Mouse (Mus musculus) lung, embryonic 14.5 days (tissue): ENCODE data around the gene Fam193a. TPM values are rescaled to one million over a fixed set of nuclear protein-coding genes. Genes with fewer than 3 reads are reported as not detected.

Experiments
- ATAC-seq: fragments of 200-750 bp; cut with Nextera tagmentation; 2 replicates; pipeline ENCODE4 v1.8.0; 2017; ENCODE audit warnings: mild to moderate bottlenecking, moderate TSS enrichment, moderate library complexity; ENCODE audit not compliant: insufficient read depth
- DNase-seq: peaks from one replicate; pipeline ENCODE4 v3.0.0-alpha.2; 2015
- H3K27ac ChIP-seq: fragments of 300-500 bp; sonication (generic); 2 replicates; pipeline ENCODE4 v1.5.1; 2014; ENCODE audit warnings: low read depth, mild to moderate bottlenecking, moderate library complexity
- H3K27me3 ChIP-seq: fragments of 300-500 bp; sonication (generic); 2 replicates; pipeline ENCODE4 v1.6.1; 2014; ENCODE audit warnings: low read length, control low read depth; ENCODE audit not compliant: insufficient read depth
- H3K36me3 ChIP-seq: fragments of 300-500 bp; sonication (generic); 2 replicates; pipeline ENCODE4 v1.6.1; 2014; ENCODE audit warnings: control low read depth; ENCODE audit not compliant: insufficient read depth
- H3K4me1 ChIP-seq: fragments of 300-500 bp; sonication (generic); 2 replicates; pipeline ENCODE4 v1.6.1; 2014; ENCODE audit warnings: antibody characterized with exemption, control low read depth; ENCODE audit not compliant: insufficient read depth
- H3K4me2 ChIP-seq: fragments of 300-500 bp; sonication (generic); 2 replicates; pipeline ENCODE4 v1.6.1; 2014; ENCODE audit warnings: mild to moderate bottlenecking
- H3K4me3 ChIP-seq: fragments of 300-500 bp; sonication (generic); 2 replicates; pipeline ENCODE4 v1.5.1; 2014; ENCODE audit warnings: low read depth, low read length
- H3K9ac ChIP-seq: fragments of 300-500 bp; sonication (generic); 2 replicates; pipeline ENCODE4 v1.6.1; 2014
- H3K9me3 ChIP-seq: fragments of 300-500 bp; sonication (generic); 2 replicates; pipeline ENCODE4 v1.6.1; 2016; ENCODE audit warnings: low read depth, low read length, control low read depth
- CTCF ChIP-seq: IDR thresholded peaks from 2 replicates; pipeline ENCODE4 v1.5.1; 2016; ENCODE audit warnings: antibody characterized with exemption, low read depth
- WGBS: fragments of 180-500 bp; shearing (Covaris S2); extraction: QIAGEN DNeasy Blood & Tissue Kit; methylation state at CpG from one replicate; pipeline ENCODE4 v1.1.7; 2014; 5-methylcytosine and 5-hydroxymethylcytosine counted together
- polyA plus RNA-seq: library from polyadenylated mRNA; unstranded; fragments of >200 nt; fragmentation: Nextera tagmentation; extraction: Ambion mirVana; gene quantifications from 2 replicates; pipeline ENCODE4 v1.2.1, GENCODE M21; 2014

The Fam193a gene
- polyA plus RNA-seq, 1 experiment from 2014 or later: 14.9 TPM

- ATAC-seq (no peak), DNase-seq (peak; percentile 20)
- Histone ChIP-seq H3K4me1 (no peaks in the 10 kb centered on the region), H3K9me3 (no peaks in the 10 kb centered on the region), H3K9ac (no peak overlapping the region), H3K27ac (no peak overlapping the region), H3K36me3 (no peaks in the 10 kb centered on the region), H3K4me2 (no peak overlapping the region), H3K4me3 (no peak overlapping the region), H3K27me3 (no peaks in the 10 kb centered on the region)
- TF ChIP-seq CTCF: no peak
- WGBS: 49% methylated on average over 11 of the region's 11 CpGs
Observed at GRCm38 (mm10) chr5:34520458-34521209, 150.9 kb downstream of the Fam193a start.

- ATAC-seq: no peak
- Histone ChIP-seq H3K27me3 (no peaks in the 10 kb centered on the region), H3K4me2 (no peak overlapping the region), H3K9ac (no peak overlapping the region), H3K4me1 (no peaks in the 10 kb centered on the region), H3K36me3 (no peaks in the 10 kb centered on the region), H3K4me3 (no peak overlapping the region), H3K9me3 (no peaks in the 10 kb centered on the region), H3K27ac (no peak overlapping the region)
- WGBS: 74% methylated on average over 3 of the region's 3 CpGs
- no peak for DNase-seq
- TF ChIP-seq CTCF: no peak
Observed at GRCm38 (mm10) chr5:34521337-34521736, 151.6 kb downstream of the Fam193a start.

GRCm38 (mm10) chr5:34523958-34524485 lies 154.3 kb downstream of the Fam193a start:
- 54% methylated on average over 4 of the region's 4 CpGs for WGBS
- Histone ChIP-seq H3K9ac (no peak overlapping the region), H3K4me3 (no peak overlapping the region), H3K36me3 (no peaks in the 10 kb centered on the region), H3K4me2 (no peak overlapping the region), H3K27ac (no peak overlapping the region), H3K4me1 (no peaks in the 10 kb centered on the region), H3K9me3 (no peaks in the 10 kb centered on the region), H3K27me3 (no peaks in the 10 kb centered on the region)
- DNase-seq (no peak), ATAC-seq (no peak)
- TF ChIP-seq CTCF: no peak

GRCm38 (mm10) chr5:34524511-34524910 lies 154.8 kb downstream of the Fam193a start:
- Histone ChIP-seq H3K4me2 (no peak overlapping the region), H3K9me3 (no peaks in the 10 kb centered on the region), H3K27me3 (no peaks in the 10 kb centered on the region), H3K27ac (no peak overlapping the region), H3K4me1 (no peaks in the 10 kb centered on the region), H3K36me3 (no peaks in the 10 kb centered on the region), H3K4me3 (no peak overlapping the region), H3K9ac (no peak overlapping the region)
- ATAC-seq (no peak), DNase-seq (no peak)
- no peak for TF ChIP-seq CTCF

- Histone ChIP-seq H3K27ac (no peak within 1 kb of the TSS), H3K36me3 (no peaks in the 10 kb centered on the region), H3K4me3 (peak within 1 kb of the TSS; percentile 52), H3K4me2 (peak within 1 kb of the TSS; percentile 77), H3K9me3 (no peaks in the 10 kb centered on the region), H3K4me1 (no peaks in the 10 kb centered on the region), H3K27me3 (no peaks in the 10 kb centered on the region), H3K9ac (peak within 1 kb of the TSS; percentile 46)
- ATAC-seq (peak; percentile 95), DNase-seq (peak; percentile 96)
- TF ChIP-seq CTCF: peak; percentile 20; the same call in 1 of the 2 replicates
- WGBS: 2% methylated on average over 38 of the region's 38 CpGs
Observed at GRCm38 (mm10) chr5:34525663-34526476, 156.1 kb downstream of the Fam193a start, which contains the start of gene Sh3bp2. TSS of gene Sh3bp2 (plus strand) at chr5:34525838.

- H3K27ac ChIP-seq: no peak overlapping the region
- H3K4me2 ChIP-seq: peak overlapping the region; percentile 77
- no peaks in the 10 kb centered on the region for H3K36me3 ChIP-seq
- no peak overlapping the region for H3K9ac ChIP-seq
- DNase-seq: no peak
- ATAC-seq: no peak
- H3K4me1 ChIP-seq: no peaks in the 10 kb centered on the region
- H3K9me3 ChIP-seq: no peaks in the 10 kb centered on the region
- no peaks in the 10 kb centered on the region for H3K27me3 ChIP-seq
- H3K4me3 ChIP-seq: peak overlapping the region; percentile 52
- WGBS: 35% methylated on average over 5 of the region's 5 CpGs
- TF ChIP-seq CTCF: no peak
Observed at GRCm38 (mm10) chr5:34526477-34526775, 156.7 kb downstream of the Fam193a start.

- no peak for DNase-seq
- no peak overlapping the region for H3K27ac ChIP-seq
- H3K27me3 ChIP-seq: no peaks in the 10 kb centered on the region
- TF ChIP-seq CTCF: no peak
- no peaks in the 10 kb centered on the region for H3K9me3 ChIP-seq
- H3K36me3 ChIP-seq: no peaks in the 10 kb centered on the region
- H3K4me3 ChIP-seq: no peak overlapping the region
- no peak for ATAC-seq
- no peaks in the 10 kb centered on the region for H3K4me1 ChIP-seq
- 79% methylated on average over 2 of the region's 2 CpGs for WGBS
- no peak overlapping the region for H3K9ac ChIP-seq
- H3K4me2 ChIP-seq: no peak overlapping the region
Observed at GRCm38 (mm10) chr5:34527352-34527751, 157.6 kb downstream of the Fam193a start.
